Mouse (Mus musculus): Measurements from ENCODE around the gene Gm15130. TPM values are rescaled to one million over a fixed set of nuclear protein-coding genes. Genes with fewer than 3 reads are reported as not detected.

Gm15130 gene
- not detected for polyA plus RNA-seq (2017; shearing (Covaris generic))

DNA sequence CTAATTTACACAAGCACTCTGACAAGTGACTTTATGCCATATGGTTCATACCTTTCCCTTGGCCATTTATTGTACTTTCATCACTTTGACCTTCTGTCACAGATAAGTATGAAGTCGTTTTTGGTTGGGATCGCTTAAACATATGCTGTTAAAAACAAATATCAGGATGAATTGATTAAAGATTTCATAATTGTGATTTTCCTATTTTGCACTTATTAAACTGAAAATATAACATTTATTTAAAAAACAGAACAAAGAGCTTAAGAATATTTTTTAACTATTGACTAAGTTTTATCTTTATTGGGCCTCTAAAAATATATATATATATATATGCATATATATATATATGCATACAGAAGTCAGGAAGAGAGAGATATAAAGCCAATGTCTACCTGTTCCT lies at the start of gene Gm15130:
Gm15130 (minus strand) TSS at position 101 of the 400 bp plus-strand sequence.

GRCm38 (mm10) chr2:111105882-111106281 lies 46.9 kb downstream of the Gm15130 start, which contains the start of gene Gm13941:
Gm13941 (minus strand) TSS chr2:111105982.

Other genes with a start within 250 kb of the Gm15130 start
- gene Ano3, start 202.0 kb downstream of the Gm15130 start, polyA plus RNA-seq (2017; shearing (Covaris generic)): 0.19 TPM
- not detected for gene Gm13941, start 47.0 kb downstream of the Gm15130 start, polyA plus RNA-seq (2017; shearing (Covaris generic))
- gene 4930430A15Rik, start 76.7 kb upstream of the Gm15130 start, polyA plus RNA-seq (2017; shearing (Covaris generic)): not detected
- gene Olfr1275, start 82.3 kb upstream of the Gm15130 start, polyA plus RNA-seq (2017; shearing (Covaris generic)): not detected
- gene Olfr1276, start 101.6 kb upstream of the Gm15130 start, polyA plus RNA-seq (2017; shearing (Covaris generic)): not detected
- 0.07 TPM for gene Olfr1277, start 121.2 kb upstream of the Gm15130 start, polyA plus RNA-seq (2017; shearing (Covaris generic))
- gene Olfr1278, start 137.2 kb upstream of the Gm15130 start, polyA plus RNA-seq (2017; shearing (Covaris generic)): not detected
- not detected for gene Olfr1279, start 147.7 kb upstream of the Gm15130 start, polyA plus RNA-seq (2017; shearing (Covaris generic))
- not detected for gene Olfr1280, start 161.1 kb upstream of the Gm15130 start, polyA plus RNA-seq (2017; shearing (Covaris generic))
- not detected for gene Olfr1281, start 173.6 kb upstream of the Gm15130 start, polyA plus RNA-seq (2017; shearing (Covaris generic))
- not detected for gene Olfr1282, start 183.1 kb upstream of the Gm15130 start, polyA plus RNA-seq (2017; shearing (Covaris generic))
- not detected for gene Olfr1283, start 213.9 kb upstream of the Gm15130 start, polyA plus RNA-seq (2017; shearing (Covaris generic))
- not detected for gene Olfr1284, start 222.6 kb upstream of the Gm15130 start, polyA plus RNA-seq (2017; shearing (Covaris generic))

All from naive thymus-derived CD4-positive, alpha-beta T cell, adult 5 months (primary cell).